Mouse (Mus musculus) brain, embryonic 14.5 days (tissue): ENCODE measurements around the gene Enthd1.

ENCODE experiments used
- CTCF ChIP-seq: fragments of 200-500 bp; IDR thresholded peaks from 2 replicates; pipeline ENCODE4 v1.5.1; 2012; ENCODE audit warnings: inconsistent platforms, mild to moderate bottlenecking, moderate library complexity, borderline replicate concordance; ENCODE audit not compliant: insufficient read depth, insufficient read length; ENCODE audit errors: extremely low read depth
- POLR2A ChIP-seq: fragments of 200-500 bp; IDR thresholded peaks from 2 replicates; pipeline ENCODE4 v1.6.1; 2012; ENCODE audit warnings: mild to moderate bottlenecking, inconsistent platforms, borderline replicate concordance; ENCODE audit not compliant: poor library complexity, insufficient read depth, insufficient read length, severe bottlenecking; ENCODE audit errors: extremely low read depth

- no peak for TF ChIP-seq CTCF
- no peak for TF ChIP-seq POLR2A
Observed at GRCm38 (mm10) chr15:80559534-80559933, 5.4 kb downstream of the Enthd1 start.
